Mouse (Mus musculus) heart, embryonic 12.5 days (tissue): ENCODE results near the gene Slfn5. TPM values are rescaled to one million over a fixed set of nuclear protein-coding genes. Genes with fewer than 3 reads are reported as not detected.
"Not testable (repeated sequence)": the region's sequence is repeated elsewhere in the genome, so short reads cannot be mapped to it uniquely, and the experiment has no call there.

Source experiments
- ATAC-seq: fragments of 200-750 bp; cut with Nextera tagmentation; 2 replicates; pipeline ENCODE4 v1.8.0; 2017; ENCODE audit warnings: moderate TSS enrichment, moderate library complexity; ENCODE audit not compliant: insufficient number of reproducible peaks, low FRiP score
- H3K27ac ChIP-seq: fragments of 300-500 bp; sonication (generic); 2 replicates; pipeline ENCODE4 v1.5.1; 2016; ENCODE audit warnings: mild to moderate bottlenecking, moderate library complexity; ENCODE audit not compliant: poor library complexity, severe bottlenecking
- H3K27me3 ChIP-seq: fragments of 300-500 bp; sonication (generic); replicated peaks from 2 replicates; pipeline ENCODE4 v1.6.1; 2016; ENCODE audit warnings: mild to moderate bottlenecking, moderate library complexity
- H3K36me3 ChIP-seq: fragments of 300-500 bp; sonication (generic); 2 replicates; pipeline ENCODE4 v1.6.1; 2016; ENCODE audit warnings: mild to moderate bottlenecking, moderate library complexity
- H3K4me1 ChIP-seq: fragments of 300-500 bp; sonication (generic); replicated peaks from 2 replicates; pipeline ENCODE4 v1.6.1; 2016; ENCODE audit warnings: mild to moderate bottlenecking
- H3K4me2 ChIP-seq: fragments of 300-500 bp; sonication (generic); 2 replicates; pipeline ENCODE4 v1.6.1; 2016; ENCODE audit warnings: mild to moderate bottlenecking, moderate library complexity
- H3K4me3 ChIP-seq: fragments of 300-500 bp; sonication (generic); 2 replicates; pipeline ENCODE4 v1.5.1; 2016; ENCODE audit warnings: mild to moderate bottlenecking
- H3K9ac ChIP-seq: fragments of 300-500 bp; sonication (generic); 2 replicates; pipeline ENCODE4 v1.6.1; 2016; ENCODE audit warnings: mild to moderate bottlenecking, moderate library complexity
- H3K9me3 ChIP-seq: fragments of 300-500 bp; sonication (generic); replicated peaks from 2 replicates; pipeline ENCODE4 v1.6.1; 2016; ENCODE audit warnings: mild to moderate bottlenecking, moderate library complexity
- WGBS: fragments of 180-500 bp; shearing (Covaris S2); methylation state at CpG from one replicate; pipeline ENCODE4 v1.1.7; 2016; 5-methylcytosine and 5-hydroxymethylcytosine counted together
- microRNA-seq: library from miRNA; unstranded; fragments of <30 nt; microRNA quantifications from one replicate; pipeline ENCODE4, GENCODE M21; 2017
- polyA plus RNA-seq: library from polyadenylated mRNA; unstranded; fragments of >200 nt; fragmentation: Nextera tagmentation; extraction: Ambion mirVana; gene quantifications from 2 replicates; pipeline ENCODE4 v1.2.1, GENCODE M21; 2016

The Slfn5 gene
- polyA plus RNA-seq, 1 experiment from 2014 or later, result 2.5 TPM

- Histone ChIP-seq H3K4me1 (peaks cover 18% of the 10 kb centered on the region), H3K27ac (no peak overlapping the region), H3K4me2 (no peak overlapping the region), H3K36me3 (peaks cover 5% of the 10 kb centered on the region), H3K9ac (no peak overlapping the region), H3K27me3 (no peaks in the 10 kb centered on the region), H3K4me3 (no peak overlapping the region), H3K9me3 (no peaks in the 10 kb centered on the region)
- 33% methylated on average over 5 of the region's 5 CpGs for WGBS
- ATAC-seq, result no peak
Measured at GRCm38 (mm10) chr11:82973916-82974315, 22.8 kb downstream of the Slfn5 start.

- H3K9ac ChIP-seq, H3K4me2 ChIP-seq, H3K4me1 ChIP-seq, H3K9me3 ChIP-seq, H3K27ac ChIP-seq, H3K4me3 ChIP-seq, ATAC-seq, H3K27me3 ChIP-seq: not testable (repeated sequence)
- 89% methylated on average over 2 of the region's 2 CpGs for WGBS
- H3K36me3 ChIP-seq, result peaks cover 75% of the 10 kb centered on the region
Measured at GRCm38 (mm10) chr11:82982409-82982808, 31.3 kb downstream of the Slfn5 start.

GRCm38 (mm10) chr11:82983193-82983592, 32.0 kb downstream of the Slfn5 start:
- ATAC-seq, result no peak
- Histone ChIP-seq H3K4me2 (no peak overlapping the region), H3K36me3 (peaks cover 81% of the 10 kb centered on the region), H3K27me3 (no peaks in the 10 kb centered on the region), H3K9me3 (0 out of 2 replicates have a peak, but pooled peaks cover 3% of the 10 kb centered on the region), H3K4me1 (no peaks in the 10 kb centered on the region; the same call in 1 of the 2 replicates), H3K9ac (no peak overlapping the region), H3K27ac (no peak overlapping the region), H3K4me3 (no peak overlapping the region)
- WGBS, result 82% methylated on average over 17 of the region's 17 CpGs

- 81% methylated on average over 6 of the region's 6 CpGs for WGBS
- Histone ChIP-seq H3K36me3 (peaks cover 45% of the 10 kb centered on the region), H3K4me2 (no peak overlapping the region), H3K27ac (no peak overlapping the region), H3K27me3 (no peaks in the 10 kb centered on the region), H3K4me3 (no peak overlapping the region), H3K9ac (no peak overlapping the region), H3K4me1 (peaks cover 15% of the 10 kb centered on the region), H3K9me3 (0 out of 2 replicates have a peak, but pooled peaks cover 3% of the 10 kb centered on the region)
- ATAC-seq, result no peak
Measured at GRCm38 (mm10) chr11:82987621-82988020, 36.5 kb downstream of the Slfn5 start.

GRCm38 (mm10) chr11:82989357-82989756, 38.2 kb downstream of the Slfn5 start:
- Histone ChIP-seq H3K4me1 (peaks cover 15% of the 10 kb centered on the region), H3K9ac (peak overlapping the region; percentile 51; the same call in 1 of the 2 replicates), H3K4me2 (peak overlapping the region; percentile 84), H3K27ac (no peak overlapping the region), H3K9me3 (0 out of 2 replicates have a peak, but pooled peaks cover 3% of the 10 kb centered on the region), H3K36me3 (peaks cover 34% of the 10 kb centered on the region), H3K4me3 (peak overlapping the region; percentile 61), H3K27me3 (no peaks in the 10 kb centered on the region)
- WGBS, result 27% methylated on average over 12 of the region's 12 CpGs
- peak; percentile 33; the same call in 1 of the 2 replicates for ATAC-seq

- WGBS, result 8% methylated on average over 19 of the region's 19 CpGs
- not testable (repeated sequence) for H3K9me3 ChIP-seq, H3K27me3 ChIP-seq
- peak overlapping the region; percentile 86 for H3K27ac ChIP-seq
- H3K9ac ChIP-seq, result peak overlapping the region; percentile 71
- H3K4me3 ChIP-seq, result peak overlapping the region; percentile 61
- H3K36me3 ChIP-seq, result peaks cover 21% of the 10 kb centered on the region
- ATAC-seq, result peak; percentile 73
- peak overlapping the region; percentile 84 for H3K4me2 ChIP-seq
- H3K4me1 ChIP-seq, result peaks cover 15% of the 10 kb centered on the region
Measured at GRCm38 (mm10) chr11:82990612-82991385, 39.6 kb downstream of the Slfn5 start.

- peak; percentile 42; the same call in 1 of the 2 replicates for ATAC-seq
- 2% methylated on average over 14 of the region's 14 CpGs for whole genome bisulfite sequencing
- Histone ChIP-seq H3K4me2 (peak within 1 kb of the TSS; percentile 84), H3K4me3 (peak within 1 kb of the TSS; percentile 61), H3K27me3 (no peaks in the 10 kb centered on the region), H3K9ac (peak within 1 kb of the TSS; percentile 71), H3K9me3 (no peaks in the 10 kb centered on the region), H3K36me3 (peaks cover 14% of the 10 kb centered on the region), H3K27ac (peak within 1 kb of the TSS; percentile 86), H3K4me1 (peaks cover 15% of the 10 kb centered on the region)
Measured at GRCm38 (mm10) chr11:82991469-82992166, 40.5 kb downstream of the Slfn5 start, which contains the start of gene Slfn9. TSS of gene Slfn9 (minus strand) at chr11:82991830.

GRCm38 (mm10) chr11:83013356-83013755, 62.2 kb downstream of the Slfn5 start:
- Histone ChIP-seq H3K4me3 (no peak overlapping the region), H3K36me3 (no peaks in the 10 kb centered on the region), H3K9ac (no peak overlapping the region), H3K27me3 (no peaks in the 10 kb centered on the region), H3K4me2 (no peak overlapping the region), H3K9me3 (no peaks in the 10 kb centered on the region), H3K4me1 (no peaks in the 10 kb centered on the region), H3K27ac (no peak overlapping the region)
- 74% methylated on average over 1 of the region's 1 CpGs for WGBS
- no peak for ATAC-seq

Small RNA genes within 50 kb of the gene (microRNA-seq; reads per million reads assigned to microRNA genes)
- not detected for gene Mir7679

Other genes starting within 250 kb of the Slfn5 start
- gene Cct6b, start 187.0 kb upstream of the Slfn5 start, polyA plus RNA-seq, result 0.13 TPM in 1 of 2 replicates, not detected in the other
- 31.2 and 31.8 TPM in 2 replicates for gene Zfp830, start 187.0 kb upstream of the Slfn5 start, polyA plus RNA-seq
- gene Lig3, start 170.2 kb upstream of the Slfn5 start, polyA plus RNA-seq, result 29.0 and 37.4 TPM in 2 replicates
- gene Rffl, start 80.1 kb upstream of the Slfn5 start, polyA plus RNA-seq, result 6.7 and 6.8 TPM in 2 replicates
- 13.0 and 14.6 TPM in 2 replicates for gene Rad51d, start 60.7 kb upstream of the Slfn5 start, polyA plus RNA-seq
- gene Fndc8, start 59.2 kb upstream of the Slfn5 start, polyA plus RNA-seq, result 0.10 and 0.12 TPM in 2 replicates
- 20.0 and 22.0 TPM in 2 replicates for gene Nle1, start 42.9 kb upstream of the Slfn5 start, polyA plus RNA-seq
- gene Unc45b, start 40.8 kb upstream of the Slfn5 start, polyA plus RNA-seq, result 199 and 203 TPM in 2 replicates
- 19.9 and 20.3 TPM in 2 replicates for gene Slfn9, start 40.5 kb downstream of the Slfn5 start, polyA plus RNA-seq
- 0.26 and 0.36 TPM in 2 replicates for gene Slfn8, start 69.5 kb downstream of the Slfn5 start, polyA plus RNA-seq
- 2.6 and 3.4 TPM in 2 replicates for gene Slfn2, start 113.8 kb downstream of the Slfn5 start, polyA plus RNA-seq
- gene Slfn1, start 165.5 kb downstream of the Slfn5 start, polyA plus RNA-seq, result not detected in 2 replicates
- not detected in 2 replicates for gene Slfn4, start 223.8 kb downstream of the Slfn5 start, polyA plus RNA-seq
- 1.1 and 1.2 TPM in 2 replicates for gene Slfn3, start 240.0 kb downstream of the Slfn5 start, polyA plus RNA-seq